Mouse (Mus musculus): ENCODE data around the gene Isyna1. TPM values are rescaled to one million over a fixed set of nuclear protein-coding genes. Genes with fewer than 3 reads are reported as not detected.

Isyna1 gene
- total and polyA plus RNA-seq, 2 experiments from 2014 or later = 140 to 176 TPM

DNA sequence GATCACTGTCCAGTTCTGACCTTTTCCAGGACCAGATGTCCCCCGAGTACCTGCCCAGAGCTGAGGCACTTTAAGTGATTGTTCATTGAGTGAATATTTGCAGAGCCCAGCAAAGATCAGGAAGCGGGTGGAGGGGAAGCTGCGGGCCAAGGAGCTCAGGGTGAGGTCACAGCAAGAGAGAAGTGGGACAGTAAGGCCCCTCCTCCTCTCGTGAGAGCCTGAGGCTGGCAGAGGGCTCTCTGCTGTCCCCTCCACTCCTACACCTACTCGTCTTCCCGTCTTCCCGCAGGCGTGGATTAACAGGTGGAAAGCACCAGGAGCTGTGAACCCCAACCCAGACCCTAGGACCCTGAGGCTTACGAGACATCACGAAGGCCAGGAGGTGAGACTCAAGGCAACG is 22.5 kb downstream of the Isyna1 start:
- DNase-seq (ENCODE audit: low spot score) (no peak), ATAC-seq (ENCODE audit: low FRiP score) (no peak)
- Histone ChIP-seq H3K9ac (replicated peaks; ENCODE audit: low read length, poor library complexity, severe bottlenecking) (no peak overlapping the region), H3K27me3 (ENCODE audit: insufficient read depth, low read length) (0 out of 2 replicates have a peak, but pooled peaks cover 4% of the 10 kb centered on the region), H3K9me3 (ENCODE audit: low read length) (no peaks in the 10 kb centered on the region), H3K4me1 (ENCODE audit: insufficient read depth, low read length) (peaks cover under 1% of the 10 kb centered on the region; the same call in 1 of the 2 replicates), H3K4me3 (ENCODE audit: low read depth, low read length) (no peak overlapping the region), H3K36me3 (ENCODE audit: insufficient read depth, low read length) (no peaks in the 10 kb centered on the region), H3K4me2 (ENCODE audit: low read depth, low read length, poor library complexity, severe bottlenecking) (no peak overlapping the region), H3K27ac (ENCODE audit: low read depth, low read length) (no peak overlapping the region)
- WGBS = 72% methylated on average over 11 of the region's 11 CpGs
- TF ChIP-seq CTCF (IDR thresholded peaks at IDR 0.05) = no peak

DNA sequence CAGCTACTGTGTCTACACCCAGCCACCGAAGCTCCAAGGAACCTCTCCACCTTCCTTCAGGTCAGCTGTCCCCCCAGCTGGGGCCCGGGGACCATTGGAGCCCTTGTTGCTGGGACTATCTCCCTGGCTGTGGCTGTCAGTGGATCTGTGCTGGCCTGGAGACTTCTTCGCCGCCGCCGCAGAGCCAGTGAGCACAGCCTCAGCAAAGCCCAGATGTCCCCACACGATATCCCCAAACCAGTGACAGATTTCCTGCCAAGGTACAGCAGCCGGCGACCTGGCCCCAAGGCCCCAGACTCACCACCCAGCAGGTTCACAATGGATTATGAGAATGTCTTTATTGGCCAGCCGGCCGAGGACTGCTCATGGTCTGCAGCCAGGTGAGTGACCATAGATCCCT is 23.8 kb downstream of the Isyna1 start:
- Histone ChIP-seq H3K27me3 (ENCODE audit: insufficient read depth, low read length) (0 out of 2 replicates have a peak, but pooled peaks cover 4% of the 10 kb centered on the region), H3K36me3 (ENCODE audit: insufficient read depth, low read length) (no peaks in the 10 kb centered on the region), H3K4me1 (ENCODE audit: insufficient read depth, low read length) (no peaks in the 10 kb centered on the region), H3K4me3 (ENCODE audit: low read depth, low read length) (no peak overlapping the region), H3K9me3 (ENCODE audit: low read length) (no peaks in the 10 kb centered on the region), H3K4me2 (ENCODE audit: low read depth, low read length, poor library complexity, severe bottlenecking) (no peak overlapping the region), H3K27ac (ENCODE audit: low read depth, low read length) (no peak overlapping the region), H3K9ac (replicated peaks; ENCODE audit: low read length, poor library complexity, severe bottlenecking) (no peak overlapping the region)
- 79% methylated on average over 11 of the region's 11 CpGs for WGBS
- no peak for TF ChIP-seq CTCF (IDR thresholded peaks at IDR 0.05)
- no peak for ATAC-seq (ENCODE audit: low FRiP score)
- no peak for DNase-seq (ENCODE audit: low spot score)

DNA sequence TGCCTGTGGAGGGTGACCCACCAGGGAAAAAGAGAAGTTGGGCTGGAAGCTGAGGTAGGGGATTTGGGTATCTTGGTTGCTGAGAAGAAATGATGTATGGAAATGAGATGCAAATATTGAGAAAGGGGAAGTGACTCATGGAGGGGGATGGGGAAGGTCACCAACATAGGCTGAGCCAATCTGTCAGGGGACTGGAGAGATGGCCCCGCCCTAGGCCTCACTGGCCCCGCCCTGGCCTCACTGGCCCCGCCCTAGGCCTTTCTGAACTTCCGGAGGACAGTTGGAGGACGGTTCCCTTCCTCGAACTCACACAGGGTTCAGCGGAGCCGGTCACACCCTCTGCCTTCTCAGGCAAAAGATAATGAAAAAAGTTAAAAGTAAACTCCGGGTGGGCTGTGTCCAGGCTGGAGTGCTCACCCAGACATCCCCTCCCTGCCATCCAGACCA is 24.7 kb downstream of the Isyna1 start:
- Histone ChIP-seq H3K4me1 (ENCODE audit: insufficient read depth, low read length) (no peaks in the 10 kb centered on the region), H3K9me3 (ENCODE audit: low read length) (no peaks in the 10 kb centered on the region), H3K27ac (ENCODE audit: low read depth, low read length) (no peak overlapping the region), H3K4me3 (ENCODE audit: low read depth, low read length) (no peak overlapping the region), H3K9ac (replicated peaks; ENCODE audit: low read length, poor library complexity, severe bottlenecking) (no peak overlapping the region), H3K4me2 (ENCODE audit: low read depth, low read length, poor library complexity, severe bottlenecking) (no peak overlapping the region), H3K27me3 (ENCODE audit: insufficient read depth, low read length) (0 out of 2 replicates have a peak, but pooled peaks cover 4% of the 10 kb centered on the region), H3K36me3 (ENCODE audit: insufficient read depth, low read length) (no peaks in the 10 kb centered on the region)
- TF ChIP-seq CTCF (IDR thresholded peaks at IDR 0.05) = no peak
- 38% methylated on average over 9 of the region's 9 CpGs for WGBS
- no peak for ATAC-seq (ENCODE audit: low FRiP score)
- DNase-seq (ENCODE audit: low spot score) = no peak

DNA sequence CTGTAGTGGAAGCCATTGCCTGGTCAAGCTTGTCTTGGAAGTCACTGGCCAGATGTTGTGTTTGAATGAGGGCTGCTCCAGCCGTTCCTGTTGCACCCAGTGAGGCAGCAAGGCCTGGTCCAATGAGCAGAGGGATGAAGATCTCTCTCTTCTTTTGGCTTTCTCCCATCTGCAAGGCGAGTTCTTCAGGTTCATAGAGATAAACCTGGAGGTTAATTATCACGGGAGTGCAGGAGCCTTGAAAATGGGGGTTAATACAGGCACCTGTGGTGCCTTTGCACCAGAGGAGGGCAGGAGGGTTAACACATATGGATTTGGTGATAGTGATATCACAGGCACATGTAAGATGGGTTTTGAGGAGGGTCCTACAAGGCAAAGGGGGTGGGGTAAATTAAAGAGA is 28.0 kb downstream of the Isyna1 start:
- Histone ChIP-seq H3K4me3 (ENCODE audit: low read depth, low read length) (no peak overlapping the region), H3K27ac (ENCODE audit: low read depth, low read length) (no peak overlapping the region)
- 61% methylated on average over 3 of the region's 3 CpGs for WGBS

DNA sequence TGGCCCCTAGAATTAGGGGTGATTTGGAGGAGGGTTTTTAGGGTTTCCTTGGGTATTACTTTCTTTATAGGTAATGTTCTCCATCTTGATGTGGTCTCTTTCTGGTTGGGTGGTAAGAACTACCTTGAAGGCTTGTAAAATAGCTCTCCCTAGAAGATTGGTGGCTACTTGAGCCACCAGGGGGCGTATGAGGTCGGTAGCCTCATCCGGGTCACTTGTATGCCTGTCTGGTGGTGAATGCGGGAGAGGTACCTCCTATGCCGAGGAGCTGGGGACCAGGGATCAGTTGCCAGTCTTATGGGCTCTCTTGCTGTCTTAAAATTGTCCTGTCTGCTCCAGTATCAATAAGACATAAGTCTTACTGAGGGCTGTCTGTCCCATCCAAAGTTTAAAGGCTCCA is 30.9 kb downstream of the Isyna1 start:
- H3K4me3 ChIP-seq (ENCODE audit: low read depth, low read length) = no peak overlapping the region
- H3K27ac ChIP-seq (ENCODE audit: low read depth, low read length) = no peak overlapping the region
- H3K4me2 ChIP-seq (ENCODE audit: low read depth, low read length, poor library complexity, severe bottlenecking) = no peak overlapping the region
- WGBS = 18% methylated on average over 5 of the region's 5 CpGs
- DNase-seq (ENCODE audit: low spot score) (no peak), ATAC-seq (ENCODE audit: low FRiP score) (no peak)
- H3K9ac ChIP-seq (replicated peaks; ENCODE audit: low read length, poor library complexity, severe bottlenecking) = no peak overlapping the region
- no peaks in the 10 kb centered on the region for H3K36me3 ChIP-seq (ENCODE audit: insufficient read depth, low read length)
- 0 out of 2 replicates have a peak, but pooled peaks cover 4% of the 10 kb centered on the region for H3K27me3 ChIP-seq (ENCODE audit: insufficient read depth, low read length)
- H3K9me3 ChIP-seq (ENCODE audit: low read length) = no peaks in the 10 kb centered on the region
- TF ChIP-seq CTCF (IDR thresholded peaks at IDR 0.05) = peak; percentile 65
- H3K4me1 ChIP-seq (ENCODE audit: insufficient read depth, low read length) = no peaks in the 10 kb centered on the region

More for the DNA sequence above, 28.0 kb downstream of the Isyna1 start:
- no peaks in the 10 kb centered on the region for H3K9me3 ChIP-seq (ENCODE audit: low read length)
- TF ChIP-seq CTCF (IDR thresholded peaks at IDR 0.05) = no peak
- no peak overlapping the region for H3K4me2 ChIP-seq (ENCODE audit: low read depth, low read length, poor library complexity, severe bottlenecking)
- H3K36me3 ChIP-seq (ENCODE audit: insufficient read depth, low read length) = no peaks in the 10 kb centered on the region
- no peak overlapping the region for H3K9ac ChIP-seq (replicated peaks; ENCODE audit: low read length, poor library complexity, severe bottlenecking)
- 0 out of 2 replicates have a peak, but pooled peaks cover 4% of the 10 kb centered on the region for H3K27me3 ChIP-seq (ENCODE audit: insufficient read depth, low read length)
- DNase-seq (ENCODE audit: low spot score) (no peak), ATAC-seq (ENCODE audit: low FRiP score) (no peak)
- H3K4me1 ChIP-seq (ENCODE audit: insufficient read depth, low read length) = no peaks in the 10 kb centered on the region

DNA sequence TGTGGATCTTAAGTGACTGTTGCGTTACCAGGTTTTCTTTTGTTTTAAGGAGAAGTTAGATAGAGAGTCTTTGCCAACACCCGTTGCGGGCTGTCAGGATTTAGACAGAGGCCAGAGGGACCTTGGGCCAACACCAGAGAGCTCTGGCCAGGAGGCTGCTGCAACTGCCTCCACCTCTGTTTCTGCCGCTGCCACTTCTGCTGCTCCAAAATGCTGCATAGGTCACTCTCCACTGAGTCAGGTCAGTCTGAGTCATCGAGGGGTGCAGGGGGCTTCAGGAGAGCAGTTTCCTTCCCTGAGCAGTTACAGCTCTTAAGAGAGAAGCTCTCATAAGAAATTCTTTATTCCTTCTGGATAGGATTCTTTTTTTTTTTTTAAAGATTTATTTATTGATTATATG is 32.9 kb downstream of the Isyna1 start:
- no peak overlapping the region for H3K9ac ChIP-seq (replicated peaks; ENCODE audit: low read length, poor library complexity, severe bottlenecking)
- no peak for TF ChIP-seq CTCF (IDR thresholded peaks at IDR 0.05)
- H3K4me3 ChIP-seq (ENCODE audit: low read depth, low read length) = no peak overlapping the region
- H3K27ac ChIP-seq (ENCODE audit: low read depth, low read length) = no peak overlapping the region
- no peak for DNase-seq (ENCODE audit: low spot score)
- ATAC-seq (ENCODE audit: low FRiP score) = no peak
- H3K4me1 ChIP-seq (ENCODE audit: insufficient read depth, low read length) = no peaks in the 10 kb centered on the region
- H3K36me3 ChIP-seq (ENCODE audit: insufficient read depth, low read length) = no peaks in the 10 kb centered on the region
- H3K27me3 ChIP-seq (ENCODE audit: insufficient read depth, low read length) = peaks cover 7% of the 10 kb centered on the region; the same call in 1 of the 2 replicates
- WGBS = 87% methylated on average over 5 of the region's 5 CpGs
- no peaks in the 10 kb centered on the region for H3K9me3 ChIP-seq (ENCODE audit: low read length)
- H3K4me2 ChIP-seq (ENCODE audit: low read depth, low read length, poor library complexity, severe bottlenecking) = no peak overlapping the region
